Mouse (Mus musculus): ENCODE results near the gene Tsen2.

The Tsen2 gene

GRCm38 (mm10) chr6:115541676-115542275 lies 2.7 kb upstream of the Tsen2 start:
- no peak for DNase-seq (ENCODE audit: low read depth, low spot score)

GRCm38 (mm10) chr6:115542341-115542740 lies 2.1 kb upstream of the Tsen2 start:
- no peak for DNase-seq (ENCODE audit: low read depth, low spot score)

- DNase-seq (ENCODE audit: low read depth, low spot score), result peak; percentile 22
These were observed 1.8 kb downstream of the Tsen2 start for GRCm38 (mm10) chr6:115546276-115546675.

- DNase-seq (ENCODE audit: low read depth, low spot score), result no peak
These were observed 11.0 kb downstream of the Tsen2 start for GRCm38 (mm10) chr6:115555485-115555884.

- DNase-seq (ENCODE audit: low read depth, low spot score), result no peak
These were observed 13.7 kb downstream of the Tsen2 start for GRCm38 (mm10) chr6:115558176-115558575.

- no peak for DNase-seq (ENCODE audit: low read depth, low spot score)
These were observed 15.5 kb downstream of the Tsen2 start for GRCm38 (mm10) chr6:115559651-115560632.

GRCm38 (mm10) chr6:115565479-115566045 lies 21.1 kb downstream of the Tsen2 start:
- DNase-seq (ENCODE audit: low read depth, low spot score), result no peak

GRCm38 (mm10) chr6:115574171-115574570 lies 29.7 kb downstream of the Tsen2 start:
- DNase-seq (ENCODE audit: low read depth, low spot score), result no peak

GRCm38 (mm10) chr6:115577407-115577806 lies 32.9 kb downstream of the Tsen2 start:
- DNase-seq (ENCODE audit: low read depth, low spot score), result no peak

GRCm38 (mm10) chr6:115577941-115578340 lies 33.5 kb downstream of the Tsen2 start:
- DNase-seq (ENCODE audit: low read depth, low spot score), result no peak

GRCm38 (mm10) chr6:115580810-115581209 lies 36.3 kb downstream of the Tsen2 start:
- DNase-seq (ENCODE audit: low read depth, low spot score), result no peak

- no peak for DNase-seq (ENCODE audit: low read depth, low spot score)
These were observed 38.1 kb downstream of the Tsen2 start for GRCm38 (mm10) chr6:115582328-115583115.

- DNase-seq (ENCODE audit: low read depth, low spot score), result no peak
These were observed 39.1 kb downstream of the Tsen2 start for GRCm38 (mm10) chr6:115583430-115584125.

- DNase-seq (ENCODE audit: low read depth, low spot score), result no peak
These were observed 39.7 kb downstream of the Tsen2 start for GRCm38 (mm10) chr6:115584176-115584575.

GRCm38 (mm10) chr6:115586321-115586720 lies 41.9 kb downstream of the Tsen2 start:
- DNase-seq (ENCODE audit: low read depth, low spot score), result no peak

- DNase-seq (ENCODE audit: low read depth, low spot score), result no peak
These were observed 47.4 kb downstream of the Tsen2 start for GRCm38 (mm10) chr6:115591692-115592359.

GRCm38 (mm10) chr6:115592458-115592857 lies 48.0 kb downstream of the Tsen2 start, which contains the start of gene Mkrn2os:
Gene Mkrn2os (minus strand): TSS chr6:115592576.
- DNase-seq (ENCODE audit: low read depth, low spot score), result no peak

- no peak for DNase-seq (ENCODE audit: low read depth, low spot score)
These were observed 48.8 kb downstream of the Tsen2 start for GRCm38 (mm10) chr6:115593252-115593651.

GRCm38 (mm10) chr6:115594463-115594862 lies 50.0 kb downstream of the Tsen2 start:
- no peak for DNase-seq (ENCODE audit: low read depth, low spot score)

- no peak for DNase-seq (ENCODE audit: low read depth, low spot score)
These were observed 51.2 kb downstream of the Tsen2 start for GRCm38 (mm10) chr6:115595667-115596066.
